Mouse (Mus musculus) ES-E14 (cell line): ENCODE results near the gene Ncs1.

Experiments
- HCFC1 ChIP-seq: IDR thresholded peaks from 2 replicates; pipeline ENCODE4 v1.6.1; 2012; ENCODE audit warnings: low read length, inconsistent platforms, borderline replicate concordance; ENCODE audit not compliant: insufficient read depth
- MAFK ChIP-seq: IDR thresholded peaks from 2 replicates; pipeline ENCODE4 v1.6.1; 2014; ENCODE audit warnings: mild to moderate bottlenecking, low read depth, low read length, inconsistent platforms; ENCODE audit not compliant: insufficient read depth
- ZC3H11A ChIP-seq: IDR thresholded peaks from 2 replicates; pipeline ENCODE4 v1.6.1; 2012; ENCODE audit warnings: low read depth, mild to moderate bottlenecking, inconsistent platforms, low read length, borderline replicate concordance

DNA sequence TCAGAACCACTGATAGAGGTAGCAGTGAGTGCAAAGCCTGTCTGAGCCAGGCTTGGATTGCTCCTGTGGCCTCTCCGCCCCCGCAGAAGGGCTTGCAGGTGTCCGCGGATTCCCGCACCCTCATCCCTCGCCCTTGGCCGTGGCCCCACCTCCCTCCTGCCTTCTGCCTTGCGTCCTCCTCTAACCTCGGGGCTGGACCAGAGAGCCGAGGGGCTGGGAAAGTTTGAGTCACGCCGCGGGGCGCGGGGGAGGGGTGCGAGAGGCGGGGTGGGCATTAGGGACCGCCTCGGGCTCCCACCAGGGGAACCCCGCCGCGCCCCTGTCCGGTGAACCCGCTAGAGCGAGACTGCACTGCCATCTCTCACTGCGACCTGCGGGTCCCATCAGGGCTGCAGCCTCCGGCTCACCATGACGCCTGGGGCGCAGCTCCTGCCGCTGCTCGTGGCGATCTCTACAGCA is 68.4 kb downstream of the Ncs1 start, which contains the start of gene Hmcn2:
- TF ChIP-seq MAFK (no peak), ZC3H11A (no peak), HCFC1 (no peak)
